Mouse (Mus musculus): ENCODE data around the gene Map7.
A peak's percentile ranks its signal among the peaks of the same experiment; 100 is the strongest.

Map7 gene

DNA sequence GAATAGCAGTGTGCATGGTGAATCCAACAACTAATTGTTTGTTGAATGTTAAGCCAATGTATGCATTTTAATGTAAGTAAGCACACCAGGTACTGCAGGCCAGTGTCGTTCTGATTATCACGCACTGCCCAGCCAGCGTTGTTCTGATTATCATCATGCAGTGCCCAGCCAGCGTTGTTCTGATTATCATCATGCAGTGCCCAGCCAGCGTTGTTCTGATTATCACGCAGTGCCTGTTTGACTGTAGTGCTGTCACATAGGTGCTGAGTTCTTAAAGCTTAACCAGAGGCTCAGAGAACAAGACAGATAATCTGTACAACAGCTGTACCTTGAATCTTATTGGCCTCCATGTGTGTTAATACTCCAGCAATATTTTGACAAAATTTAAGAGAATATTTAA, 88.0 kb downstream of the Map7 start:
- no peak for DNase-seq

DNA sequence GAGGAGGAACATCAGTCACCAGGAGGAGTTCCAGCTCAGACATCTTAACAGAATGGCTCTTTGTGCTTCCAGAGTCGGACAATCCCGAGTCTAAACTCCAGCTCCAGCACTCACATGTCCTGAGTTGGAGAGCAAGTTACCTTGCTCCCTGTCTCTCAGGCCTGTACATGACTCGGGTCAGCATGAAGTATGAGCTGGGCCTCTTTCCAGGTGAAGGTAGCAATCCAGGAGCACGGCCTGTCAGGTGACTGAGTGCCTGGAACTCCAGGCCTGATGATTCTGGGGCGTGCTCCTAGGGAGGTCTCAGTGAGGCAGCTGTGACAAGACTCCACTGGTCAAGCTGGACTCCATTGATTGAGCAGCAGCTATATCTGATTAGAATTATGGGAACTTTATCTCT, 90.0 kb downstream of the Map7 start:
- DNase-seq = no peak

DNA sequence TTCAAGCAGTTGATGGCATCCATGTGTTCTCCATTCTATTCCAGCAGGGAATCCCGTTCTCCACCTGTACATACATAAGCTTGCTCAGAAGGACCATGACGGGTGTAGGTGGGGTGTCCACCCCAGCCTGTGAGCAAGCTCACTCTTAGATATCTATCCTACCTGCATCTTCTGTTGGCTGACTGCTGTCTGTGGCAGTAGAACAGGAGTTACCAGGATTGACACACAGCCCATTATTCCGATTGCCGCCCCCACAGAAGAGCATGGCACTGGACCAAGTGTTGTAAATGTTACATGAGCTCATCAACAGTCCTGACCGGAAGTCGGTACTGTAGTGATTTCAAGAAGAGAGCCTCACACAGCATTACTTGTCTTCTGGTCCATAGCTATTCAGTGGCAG, 92.6 kb downstream of the Map7 start:
- no peak for DNase-seq

DNA sequence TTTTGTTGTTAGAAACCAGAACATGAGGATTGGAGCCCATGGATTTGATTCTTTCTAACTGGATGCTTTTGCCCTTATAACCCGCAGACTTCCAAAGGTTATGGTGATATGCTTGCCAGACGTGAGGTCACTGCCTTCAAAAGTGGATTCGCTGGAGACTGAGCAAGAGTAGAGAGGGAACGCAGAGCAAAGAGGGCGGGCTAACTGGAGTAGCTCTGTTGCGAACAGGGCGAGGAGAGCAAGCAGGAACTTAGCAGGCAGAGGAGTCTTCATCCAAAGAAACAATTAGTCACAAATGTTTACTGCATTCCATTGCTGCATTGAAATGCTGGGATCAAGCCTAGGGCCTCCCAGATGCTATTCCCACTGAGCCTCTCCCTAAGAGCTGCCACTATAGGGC, 95.0 kb downstream of the Map7 start:
- DNase-seq = no peak

DNA sequence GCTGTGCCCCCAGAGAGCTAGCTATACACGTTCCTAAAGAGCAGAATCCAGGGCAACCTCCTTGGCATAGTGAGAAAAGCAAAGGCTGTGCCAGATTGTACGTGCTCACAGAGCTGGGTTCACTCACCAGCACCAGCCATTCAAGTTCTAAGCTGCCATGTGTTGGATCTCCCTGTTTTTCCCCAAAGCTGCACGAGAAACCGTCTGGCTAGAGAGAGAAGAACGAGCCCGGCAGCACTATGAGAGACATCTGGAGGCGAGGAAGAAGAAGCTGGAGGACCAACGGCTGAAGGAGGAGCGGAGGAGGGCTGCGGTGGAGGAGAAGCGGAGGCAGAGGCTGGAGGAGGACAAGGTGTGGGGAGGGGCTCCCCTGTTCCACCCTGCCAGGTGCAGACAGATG, 96.8 kb downstream of the Map7 start:
- no peak for DNase-seq

DNA sequence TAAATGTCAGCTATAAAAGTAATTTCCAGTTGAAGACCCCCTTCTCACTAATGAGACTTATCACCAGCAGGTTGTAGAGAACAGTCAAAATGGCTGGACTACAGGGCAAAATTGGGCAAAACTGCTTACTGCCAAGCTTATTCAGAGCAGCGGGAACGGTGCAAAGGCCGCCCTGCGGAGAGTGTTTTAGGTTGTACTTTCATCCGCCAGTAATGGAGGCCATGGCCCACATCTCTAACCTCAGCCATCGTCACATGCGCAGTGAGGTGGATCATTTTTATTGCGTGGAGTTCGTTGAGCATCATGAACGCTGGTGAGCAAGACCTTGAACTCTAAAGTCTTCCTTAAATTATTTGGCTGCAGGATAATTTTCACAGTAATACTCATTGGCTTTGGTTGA, 100.8 kb downstream of the Map7 start:
- DNase-seq = no peak

DNA sequence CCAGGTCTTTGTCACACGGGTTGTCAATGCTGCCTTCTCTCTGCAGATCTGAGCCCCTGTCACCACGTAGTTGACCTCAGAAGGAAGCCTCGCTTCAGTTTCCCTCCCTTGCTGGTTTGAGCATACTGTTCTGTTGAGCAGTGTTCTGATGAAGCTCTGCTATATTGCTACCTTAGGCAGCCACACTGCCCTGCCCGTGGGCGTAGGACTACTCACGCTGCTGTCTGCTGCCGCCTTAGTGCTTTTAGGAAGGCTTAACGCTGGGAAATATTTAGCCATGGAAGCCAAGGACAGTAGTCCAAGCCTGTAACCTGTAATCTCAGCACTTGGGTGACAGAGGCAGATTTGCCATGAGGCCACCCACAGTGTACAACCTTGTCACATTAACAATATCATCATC, 107.3 kb downstream of the Map7 start:
- no peak for DNase-seq

DNA sequence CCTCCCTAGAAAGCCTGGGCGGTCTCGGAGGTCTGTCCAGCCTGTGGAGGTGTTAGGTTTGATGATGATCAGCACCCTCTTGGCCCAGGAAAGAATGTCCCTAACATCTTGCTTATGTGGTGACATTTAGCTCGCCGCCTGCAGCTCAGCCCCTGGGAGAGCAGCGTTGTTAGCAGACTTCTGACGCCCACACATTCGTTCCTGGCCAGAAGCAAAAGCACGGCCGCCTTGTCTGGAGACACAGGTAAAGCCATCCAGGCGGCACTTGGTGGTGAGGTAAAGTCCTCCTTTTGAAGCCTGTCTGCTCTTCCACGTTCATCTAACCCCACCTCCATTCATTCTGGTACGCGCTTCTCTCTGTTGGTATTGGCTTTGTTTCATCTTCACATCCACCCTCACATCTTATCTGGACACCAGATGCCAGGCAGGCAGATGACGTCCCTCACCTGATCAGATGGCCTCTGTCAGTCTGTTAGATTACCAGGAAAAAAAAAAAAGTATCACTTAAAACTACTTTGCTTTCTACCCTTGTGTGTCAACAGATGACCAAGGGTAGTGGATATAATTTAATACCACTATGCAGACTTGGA, 108.9 kb downstream of the Map7 start:
- DNase-seq = no peak

DNA sequence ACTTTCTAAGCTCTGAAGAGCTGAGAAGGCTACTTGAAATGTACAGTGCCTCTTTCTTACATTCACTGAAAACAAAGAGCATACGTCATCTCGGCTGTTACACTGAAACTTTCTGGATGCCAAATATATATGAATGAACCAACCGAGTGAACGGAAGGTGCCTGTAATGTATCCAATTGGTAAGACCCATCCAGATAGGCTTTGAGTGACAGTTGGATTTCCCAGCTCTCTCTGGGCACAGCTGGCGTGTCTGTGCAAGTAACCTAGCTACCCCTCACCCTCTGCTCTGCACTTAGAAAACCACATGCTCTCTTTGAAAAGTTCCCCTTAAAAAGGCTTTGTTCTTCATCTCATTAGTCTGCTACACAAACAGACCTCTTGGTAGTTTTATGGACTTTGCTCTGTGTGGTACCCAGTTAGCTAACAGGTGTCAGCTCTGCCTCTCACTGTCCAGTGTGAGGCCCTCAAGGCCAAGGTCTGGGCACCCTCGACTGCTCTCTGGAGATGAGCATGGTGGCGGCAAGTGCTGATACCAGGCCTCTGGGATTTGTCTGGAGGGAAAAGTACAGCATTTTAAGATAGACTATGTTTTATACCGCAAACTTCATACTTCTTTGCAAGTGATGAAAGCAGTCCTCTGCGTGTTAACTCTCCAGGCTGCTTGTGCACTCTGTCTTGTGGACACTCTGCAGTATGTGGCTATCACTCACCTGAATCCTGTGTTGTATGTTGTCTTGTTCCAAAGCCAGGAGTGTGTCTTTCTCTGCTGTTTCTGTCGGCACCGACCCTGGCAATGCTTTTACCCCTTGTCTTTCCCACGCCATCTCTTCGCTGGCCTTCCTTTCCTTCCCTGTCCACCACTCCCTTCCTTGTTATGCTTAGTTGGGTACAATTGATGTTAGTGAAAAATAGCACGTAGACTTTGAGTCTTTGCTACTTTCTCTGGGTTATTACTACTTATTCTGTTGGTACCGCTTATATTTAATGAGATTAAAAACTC, 109.8 kb downstream of the Map7 start:
- no peak for DNase-seq

DNA sequence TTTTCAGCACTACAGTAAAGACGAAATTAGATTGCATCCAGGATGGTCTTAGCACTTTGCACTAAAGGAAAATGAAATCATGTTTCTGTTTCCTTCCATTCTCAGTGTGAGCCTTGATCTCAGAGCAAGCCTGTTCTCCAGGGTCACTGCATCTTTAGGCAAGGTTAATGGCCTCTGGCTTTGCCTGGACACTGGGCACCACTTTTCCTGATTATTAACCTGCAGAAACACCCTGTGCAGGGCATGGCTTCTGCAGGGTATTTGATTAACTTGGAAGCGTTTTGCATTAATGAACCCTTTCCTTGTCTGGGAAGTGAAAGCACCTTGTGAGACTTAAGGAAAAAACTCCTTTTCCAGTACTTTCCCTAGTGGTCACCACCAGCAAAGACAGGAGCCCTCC, 111.2 kb downstream of the Map7 start:
- DNase-seq = no peak

DNA sequence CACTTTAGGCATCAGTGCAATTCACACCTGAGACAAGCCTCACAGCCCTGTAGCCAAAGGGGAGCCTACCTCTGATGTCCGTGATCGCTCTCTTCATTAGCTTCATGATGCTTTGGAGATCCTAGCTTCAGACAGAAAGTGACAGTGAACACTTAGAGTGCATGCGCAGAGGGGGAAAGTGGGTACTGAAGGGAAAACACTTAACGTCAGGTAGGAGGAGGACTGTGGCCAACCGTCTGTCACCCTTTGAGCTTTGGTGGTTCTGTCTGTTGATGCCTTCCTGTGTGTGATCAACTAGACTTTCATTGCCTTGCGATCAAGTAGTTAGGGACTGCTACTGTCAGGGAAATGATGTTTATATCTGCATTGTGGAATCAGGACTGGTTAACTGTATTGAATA, 114.6 kb downstream of the Map7 start:
- DNase-seq = no peak

DNA sequence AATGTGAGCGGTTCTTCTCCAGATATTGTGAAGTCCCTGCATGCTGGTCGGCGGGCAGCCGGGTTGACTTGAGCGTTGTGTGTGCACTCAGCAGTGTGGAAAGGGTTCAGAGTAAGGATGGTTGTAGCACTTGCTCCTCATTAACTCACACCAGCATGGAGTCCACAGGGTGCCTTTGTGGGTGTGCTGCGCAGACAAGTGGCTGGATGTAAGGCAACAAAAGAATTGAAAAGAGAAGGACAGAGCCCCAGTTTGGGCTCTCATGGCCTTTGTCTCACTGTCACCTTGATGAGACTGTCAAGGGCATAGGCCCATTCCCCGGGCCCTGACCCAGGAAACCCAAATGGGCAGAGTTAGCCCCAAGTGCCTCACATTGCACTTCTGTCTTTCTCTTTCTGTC, 116.2 kb downstream of the Map7 start:
- DNase-seq = no peak

DNA sequence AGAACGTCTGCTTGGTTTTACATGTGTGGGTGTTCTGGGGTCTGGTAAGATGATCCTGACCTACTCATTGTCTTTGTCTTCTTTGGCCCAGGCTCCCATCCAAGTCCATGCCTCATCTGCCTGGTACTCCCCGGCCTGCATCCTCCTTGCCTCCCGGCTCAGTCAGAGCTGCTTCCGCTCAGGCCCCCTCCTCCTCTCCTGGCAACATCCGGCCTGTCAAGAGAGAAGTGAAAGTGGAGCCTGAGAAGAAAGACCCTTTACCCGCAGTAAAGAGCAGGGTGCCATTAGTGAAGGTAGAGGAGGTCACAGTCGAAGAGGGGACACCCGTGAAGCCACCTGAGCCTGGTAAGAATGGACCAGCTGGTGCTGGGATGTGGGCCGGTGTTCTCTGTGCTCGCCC, 118.8 kb downstream of the Map7 start:
- no peak for DNase-seq

DNA sequence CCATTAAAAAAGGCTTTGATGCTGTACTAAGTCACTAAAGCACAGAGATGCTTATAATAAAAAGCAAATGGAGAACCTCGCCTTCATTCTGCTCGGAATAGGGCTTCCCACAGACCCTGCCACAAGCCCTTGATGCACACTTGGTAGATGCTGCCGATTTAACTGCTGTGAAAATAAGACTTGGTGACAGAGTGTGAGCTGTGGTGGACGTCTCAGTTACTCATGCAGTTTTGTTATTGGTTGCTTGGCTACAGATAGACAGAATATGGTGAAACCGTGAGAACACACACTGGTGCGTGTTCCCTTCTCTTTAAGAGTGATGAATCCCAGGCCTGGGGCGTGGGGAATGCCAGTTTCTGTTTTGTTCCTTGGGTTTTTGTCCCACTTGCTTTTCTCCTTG, 120.7 kb downstream of the Map7 start:
- DNase-seq = no peak

DNA sequence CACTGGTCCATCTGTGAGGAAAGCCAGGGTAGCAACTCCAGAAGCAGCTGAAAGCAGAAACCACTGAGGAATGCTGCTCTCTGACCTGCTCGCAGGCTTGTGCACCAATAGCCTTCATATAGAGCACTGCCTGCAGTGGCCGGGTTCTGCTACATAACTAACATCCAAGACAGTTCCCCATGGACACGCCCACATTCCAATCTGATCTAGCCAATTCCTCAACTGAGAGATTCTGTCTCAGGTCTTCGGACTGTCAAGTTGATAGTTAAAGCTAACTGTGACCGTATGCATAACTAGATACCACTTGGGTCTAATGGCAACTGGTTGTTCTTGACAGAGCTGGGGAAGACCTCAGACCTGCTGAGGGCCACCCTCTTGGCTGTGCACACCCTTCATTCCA, 124.1 kb downstream of the Map7 start:
- DNase-seq = no peak

DNA sequence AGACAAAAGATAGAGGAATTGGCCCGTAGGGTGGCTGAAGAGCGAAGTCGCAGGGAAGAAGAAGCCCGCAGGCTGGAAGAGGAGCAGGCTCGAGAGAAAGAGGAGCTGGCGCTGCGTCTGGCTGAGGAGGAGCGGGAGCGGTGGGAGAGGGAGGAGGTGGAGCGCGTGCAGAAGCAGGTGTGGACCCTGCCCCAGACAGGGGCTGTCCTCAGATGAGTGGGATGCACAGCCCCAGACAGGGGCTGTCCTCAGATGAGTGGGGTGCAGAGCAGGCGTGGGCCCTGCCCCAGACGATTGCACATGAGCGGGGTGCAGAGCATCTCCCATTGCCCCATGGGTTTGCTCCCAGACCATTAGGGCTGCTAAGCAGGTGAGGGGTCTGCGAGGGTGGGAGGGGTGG, 125.0 kb downstream of the Map7 start:
- no peak for DNase-seq

DNA sequence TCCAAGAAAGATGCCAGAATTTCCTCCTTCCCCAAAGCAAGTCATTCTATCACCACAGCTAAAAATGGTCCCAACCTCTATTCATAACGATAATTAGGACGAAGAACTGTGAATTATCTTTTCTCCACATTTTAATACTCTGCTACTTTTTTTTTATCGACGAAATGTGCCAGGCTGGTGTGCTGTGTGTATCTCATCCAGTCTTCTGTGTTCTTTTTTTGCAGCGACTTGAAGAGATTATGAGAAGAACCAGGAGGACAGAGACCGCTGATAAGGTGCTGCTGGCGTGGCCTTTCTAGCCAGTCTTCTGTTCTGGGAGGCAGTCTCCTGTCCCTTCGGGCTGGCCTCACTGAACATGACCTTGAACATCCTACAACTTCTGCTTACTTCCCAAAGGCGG, 125.8 kb downstream of the Map7 start:
- no peak for DNase-seq

DNA sequence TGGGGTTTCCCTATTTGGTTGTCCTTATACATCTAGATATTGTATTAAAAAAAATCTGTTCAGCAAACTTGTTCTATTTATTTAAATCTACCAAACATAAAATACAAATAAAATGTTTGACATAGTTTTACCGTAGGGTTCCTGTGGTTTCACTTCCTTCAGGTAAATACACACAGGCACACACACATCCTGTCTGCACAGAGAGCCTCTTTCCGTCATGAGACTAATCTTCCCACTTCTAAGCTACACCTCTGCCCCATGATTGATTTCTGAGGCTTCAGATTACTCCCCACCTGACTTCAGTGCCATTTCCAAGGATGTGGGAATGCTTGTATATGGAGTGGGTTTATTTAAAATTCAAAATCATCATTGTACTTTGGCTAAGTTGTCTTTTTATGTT, 133.2 kb downstream of the Map7 start:
- DNase-seq = no peak

DNA sequence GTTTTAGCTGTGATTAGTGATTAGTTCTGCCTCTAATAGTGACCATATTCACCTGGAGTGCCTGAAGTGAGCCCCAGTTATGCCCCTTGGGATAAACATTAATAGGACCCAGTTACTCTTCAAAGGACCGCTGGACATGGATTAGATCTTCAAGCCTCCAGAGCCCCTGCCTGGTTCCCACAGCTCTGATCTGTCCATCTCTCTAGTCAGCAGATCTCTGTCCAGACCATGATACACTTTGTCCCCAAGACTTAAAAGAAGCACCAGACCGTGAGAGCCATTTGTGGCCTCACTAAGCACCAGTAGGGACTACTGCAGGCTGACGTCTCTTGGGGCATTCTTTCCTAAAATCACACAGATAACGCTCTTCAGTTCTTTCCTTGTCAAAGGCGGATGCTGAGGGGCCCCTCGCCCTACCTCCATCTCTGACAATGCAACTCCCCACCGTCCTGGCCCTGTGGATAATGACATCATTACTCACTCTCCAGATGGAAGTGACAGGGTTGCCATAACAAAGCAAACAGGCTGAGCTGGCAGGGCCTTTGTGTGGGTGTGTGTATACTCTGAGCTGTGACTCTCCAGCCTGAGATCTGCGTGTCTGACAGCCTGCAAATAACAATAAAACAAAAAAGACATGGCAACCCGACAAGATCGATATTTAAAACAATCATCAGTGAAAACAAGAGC, 137.2 kb downstream of the Map7 start:
- no peak for DNase-seq

DNA sequence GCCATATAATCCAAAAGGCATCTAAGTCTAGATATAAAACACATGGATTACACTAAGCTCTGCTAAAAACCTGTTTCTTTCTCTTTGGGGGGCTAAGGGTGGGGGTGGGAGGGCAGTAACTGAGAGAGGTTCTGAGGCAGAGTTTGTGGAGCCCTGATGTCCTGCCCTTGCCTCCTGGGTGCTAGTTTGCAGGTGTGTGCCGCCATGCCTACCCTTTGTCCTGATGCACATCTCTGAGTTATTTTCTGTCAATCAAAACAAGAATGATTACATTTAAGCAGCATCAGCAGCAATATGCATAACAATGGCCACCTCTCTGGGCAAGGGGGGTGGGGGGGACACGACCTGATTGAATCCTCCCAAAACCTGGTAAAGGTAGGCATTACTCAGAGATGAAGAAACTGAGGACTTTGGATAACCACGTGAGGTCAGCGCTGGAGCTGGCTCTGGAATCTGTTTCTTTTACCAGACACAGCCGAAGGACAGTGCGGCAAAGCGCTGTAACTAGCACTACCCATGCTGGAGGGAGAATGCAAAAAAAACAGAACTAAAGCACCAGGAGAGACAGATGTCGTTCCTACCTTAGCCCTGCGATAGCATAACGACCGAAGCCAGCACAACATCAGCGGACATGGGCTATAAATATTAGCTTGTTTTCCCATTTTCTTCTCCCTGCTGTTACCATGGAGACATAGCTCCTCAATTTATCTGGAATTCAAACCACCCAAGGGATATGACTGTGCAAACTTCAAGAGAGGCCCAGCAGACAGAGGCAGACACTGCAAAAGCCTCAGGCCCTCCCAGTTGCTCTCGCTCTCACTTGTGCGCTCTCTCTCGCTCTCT, 137.9 kb downstream of the Map7 start:
- DNase-seq = no peak

DNA sequence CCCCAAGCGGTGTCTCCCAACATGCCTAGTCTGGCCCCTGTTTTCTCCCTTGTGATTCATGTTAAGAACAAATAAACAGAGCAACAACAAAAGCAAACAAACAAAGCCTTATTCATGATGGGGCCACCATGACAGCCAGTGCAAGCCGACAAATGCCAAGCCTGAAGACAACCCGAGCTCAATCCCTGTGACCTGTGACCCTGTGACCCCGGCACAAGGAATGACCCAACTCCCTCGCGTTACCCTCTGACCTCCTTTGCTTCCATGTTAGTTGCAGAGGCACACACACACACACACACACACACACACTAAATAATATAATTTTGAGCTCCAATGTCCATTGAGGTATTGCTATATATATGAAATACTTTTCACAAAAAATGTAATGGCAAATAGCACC, 139.1 kb downstream of the Map7 start:
- DNase-seq = no peak

DNA sequence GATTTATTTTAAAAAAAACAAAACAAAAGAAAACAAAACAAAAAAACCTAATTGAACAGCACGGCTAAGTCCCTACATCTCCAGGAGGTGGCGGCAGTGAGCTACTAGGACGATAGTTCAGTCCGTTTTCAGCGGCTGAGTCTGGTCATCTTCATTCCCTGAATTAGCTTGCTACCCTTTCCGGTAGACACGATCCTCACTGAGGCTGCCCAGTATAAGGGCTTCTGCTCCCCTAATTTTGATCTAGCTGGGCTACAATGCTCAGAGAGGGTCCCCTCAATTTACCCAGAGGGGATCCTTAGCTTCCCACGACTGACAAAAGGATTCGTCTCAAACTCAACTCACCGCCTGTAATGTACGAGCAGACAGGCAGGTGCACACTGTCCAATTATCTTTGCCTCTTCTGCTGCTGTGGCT, 142.2 kb downstream of the Map7 start:
- peak; percentile 91 for DNase-seq

DNA sequence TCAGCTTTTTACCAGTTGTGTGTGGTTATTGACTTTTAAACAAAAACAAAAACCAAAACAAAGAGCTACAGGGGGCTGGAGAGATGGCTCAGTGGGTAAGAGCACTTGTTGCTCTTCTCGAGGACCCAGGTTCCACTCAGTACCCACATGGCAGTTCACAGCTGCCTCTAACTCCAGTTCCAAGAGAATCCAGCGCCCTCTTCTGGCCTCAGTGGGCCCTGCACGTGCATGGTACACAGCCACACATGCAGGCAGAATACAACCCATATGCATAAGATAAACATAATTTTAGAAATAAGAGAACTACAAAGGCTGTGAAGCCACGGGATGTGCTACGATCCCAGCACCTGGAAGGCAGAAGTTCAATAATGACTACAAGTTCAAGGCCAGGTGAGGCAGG, 147.7 kb downstream of the Map7 start:
- DNase-seq = no peak

All from right cerebral cortex, postnatal 14 days (tissue).